Mouse (Mus musculus) liver, postnatal 0 days (tissue): Measurements from ENCODE around the gene Csf2rb.

ENCODE experiments used
- CTCF ChIP-seq: sonication (generic); IDR thresholded peaks from 2 replicates; pipeline ENCODE4 v1.5.1; 2016; ENCODE audit warnings: antibody characterized with exemption, low read depth
- EP300 ChIP-seq: IDR thresholded peaks from 2 replicates; pipeline ENCODE4 v1.6.1; 2016; ENCODE audit warnings: antibody characterized with exemption, low read depth, mild to moderate bottlenecking

- TF ChIP-seq CTCF: peak; percentile 86
- TF ChIP-seq EP300: peak; percentile 75
Observed at GRCm38 (mm10) chr15:78368926-78369346, 43.4 kb downstream of the Csf2rb start.
